Comparison of ENCODE assay signal across 7 mouse cellular contexts in the genomic region with DNA sequence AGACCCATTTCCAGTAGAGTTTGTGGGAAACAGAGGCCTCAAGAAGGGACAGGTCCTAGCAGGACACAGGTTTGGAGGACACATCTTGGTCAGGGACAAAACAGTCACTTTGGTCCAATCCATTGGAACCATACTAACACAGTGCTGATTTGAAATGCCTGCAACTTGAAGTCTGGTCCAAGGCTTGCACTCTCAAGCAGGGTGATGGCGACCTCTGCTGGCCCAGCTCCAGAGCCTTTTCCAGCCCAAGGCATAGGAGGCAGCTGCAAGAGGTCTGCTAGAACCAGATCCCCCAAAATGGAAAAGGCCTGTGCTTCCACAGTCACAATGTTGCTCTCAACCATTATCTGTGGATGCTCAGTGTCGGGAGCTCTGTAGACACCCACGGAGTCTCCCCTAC. TPM values are rescaled to one million over a fixed set of nuclear protein-coding genes. Genes with fewer than 3 reads are reported as not detected.
DNase-seq lines count a peak whose midpoint lies in the region; ATAC-seq and TF ChIP-seq lines count a peak whose summit lies in the region.

No protein-coding gene starts in this region.

- H3K27me3 ChIP-seq in Patski: no peaks in the 10 kb centered on the region

- CTCF ChIA-PET in Patski (lab: Charles Lee): interaction anchor here (1.0 to 1.7 kb wide), 3 partner anchors 94 to 369 kb away, joined by 3 to 4 read pairs (median 3); no protein-coding TSS in a partner anchor

- no peak for ATAC-seq in Patski

- in situ Hi-C loops in Patski (cut with MboI; ENCODE audit: low pct_unique_long_range_greater_than_20kb): no loop called here

- TF ChIP-seq CTCF in Patski (IDR thresholded peaks at IDR 0.05): peak; percentile 74

- POLR2A ChIA-PET in Patski (lab: Charles Lee): no interaction called here

- DNase-seq in left cerebral cortex, postnatal 14 days (ENCODE audit: low spot score in 2 of 2): peak; percentile 68 to 76
- no peak for DNase-seq in left cerebral cortex, adult 11 months (ENCODE audit: low spot score)
- no peak for DNase-seq in Patski (ENCODE audit: low read depth, low spot score)
- DNase-seq in embryo, embryonic 10 days (ENCODE audit: low spot score): peak; percentile 83
- peak; percentile 28 for DNase-seq in induced T-regulatory cell, adult 2 months (ENCODE audit: low read depth)
- peak; percentile 75 for DNase-seq in mesoderm, embryonic 11.5 days (ENCODE audit: low read depth, low spot score)
- peak; percentile 83 for DNase-seq in thymus, postnatal 4 days

- intact Hi-C loops in left cerebral cortex, postnatal 14 days (cut with DNase I): loop anchor here (1.0 to 5.0 kb wide), 3 partner anchors 417 to 557 kb away; no protein-coding TSS in a partner anchor

RNA-seq across cellular contexts. Expression of gene Prr5, which starts 39.7 kb away (rescaled TPM):
- total RNA-seq in left cerebral cortex, postnatal 14 days (2021): 10 to 100 TPM; 11.9 to 13.7 TPM
- polyA plus RNA-seq in Patski (2021): 15.6 TPM

Comparison
In these comparisons a context has a peak if more than half of its experiments do, and no peak if none do; other contexts are left out.
1. DNase-seq: peak in left cerebral cortex, postnatal 14 days (2 of 2), embryo, embryonic 10 days (single experiment), induced T-regulatory cell, adult 2 months (single experiment), mesoderm, embryonic 11.5 days (single experiment) and thymus, postnatal 4 days (single experiment); none in left cerebral cortex, adult 11 months (single experiment) and Patski (single experiment).